ENCODE assay signal across 22 mouse cellular contexts in the genomic region with DNA sequence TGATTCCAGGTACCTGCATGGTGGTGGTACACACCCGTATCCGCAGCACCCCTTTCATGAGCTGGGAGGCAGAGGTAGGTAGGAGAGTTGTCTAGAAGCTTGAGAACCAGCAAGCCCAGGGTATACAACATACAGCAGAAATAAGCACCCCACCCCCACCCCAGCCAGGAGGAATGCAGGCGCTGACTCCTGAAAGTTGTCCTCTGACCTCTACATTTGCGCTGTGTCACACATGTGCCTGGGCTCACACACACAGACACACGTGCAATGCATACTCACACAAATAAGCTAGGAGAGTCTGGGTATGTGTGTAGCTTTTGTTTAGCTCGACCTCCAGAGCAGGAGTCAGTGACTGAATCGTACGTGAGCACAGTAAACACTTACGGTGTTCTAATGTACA.
"Had no signal": no experiment of that assay in that cellular context is flagged by ENCODE, and none has a peak within 500 bp of the region (broad histone marks: within the 10 kb centered on the region; RNA-seq: fewer than 3 reads in every experiment).

No protein-coding gene starts in this region.

- H3K4me3 ChIP-seq: layer of hippocampus, adult 2 months; lung, embryonic 15.5 days; megakaryocyte, embryonic 14.5 days; neural tube, embryonic 12.5 days; neural tube, embryonic 15.5 days had no signal

- H3K9me3 ChIP-seq: lung, embryonic 15.5 days; neural tube, embryonic 15.5 days had no signal

- H3K4me2 ChIP-seq: lung, embryonic 15.5 days; midbrain, embryonic 11.5 days; neural tube, embryonic 12.5 days; neural tube, embryonic 15.5 days had no signal

- H3K36me3 ChIP-seq: lung, embryonic 15.5 days; neural tube, embryonic 12.5 days; neural tube, embryonic 15.5 days had no signal

- ATAC-seq: intestine, embryonic 16.5 days had no signal

- DNase-seq: kidney, adult 18-20 months; kidney, adult 9 months; kidney, postnatal 25 days; layer of hippocampus, adult 9-11 months; lung, postnatal 10 days; lung, postnatal 36 days; midbrain, embryonic 14.5 days; right cerebral cortex, adult 18-20 months; right cerebral cortex, postnatal 14 days; right cerebral cortex, postnatal 4 days; thymus, adult 2 months; thymus, postnatal 14 days; thymus, postnatal 4 days had no signal

- H3K27me3 ChIP-seq: lung, embryonic 15.5 days; neural tube, embryonic 12.5 days; neural tube, embryonic 15.5 days had no signal

- H3K9ac ChIP-seq: liver, embryonic 14.5 days; lung, embryonic 15.5 days; neural tube, embryonic 12.5 days; neural tube, embryonic 15.5 days had no signal

- H3K4me1 ChIP-seq: megakaryocyte, embryonic 14.5 days had no signal

- H3K27ac ChIP-seq: layer of hippocampus, adult 2 months; liver, embryonic 14.5 days; lung, embryonic 15.5 days; neural tube, embryonic 12.5 days; neural tube, embryonic 15.5 days; stomach, postnatal 0 days had no signal
